Mouse (Mus musculus) ZHBTc4 (cell line): ENCODE measurements around the gene Spocd1.
A peak's percentile ranks its signal among the peaks of the same experiment; 100 is the strongest.

Experiments
- DNase-seq: peaks from one replicate; pipeline ENCODE4 v3.0.0-alpha.2; 2011; ENCODE audit warnings: low read depth, low spot score

Gene Spocd1

DNA sequence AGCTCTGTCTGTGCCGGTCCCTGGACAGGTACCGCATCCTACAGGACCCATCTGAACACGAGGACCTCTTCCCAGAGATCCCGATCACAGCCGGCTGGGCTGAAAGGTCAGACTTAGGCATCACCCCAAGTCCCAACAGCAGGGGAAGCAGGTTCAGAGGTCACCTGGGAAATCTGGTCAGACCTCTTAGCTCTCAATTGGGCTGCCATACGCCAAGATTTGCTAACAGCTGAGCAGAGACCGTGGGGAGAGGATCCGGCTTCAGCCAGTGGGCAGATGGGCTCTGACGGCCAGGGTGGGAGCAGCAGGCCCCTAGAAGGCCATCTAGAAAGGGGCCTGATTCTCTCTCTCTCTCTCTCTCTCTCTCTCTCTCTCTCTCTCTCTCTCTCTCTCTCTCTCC is 45.2 kb downstream of the Spocd1 start:
- no peak for DNase-seq

- peak; percentile 82 for DNase-seq
Observed at GRCm38 (mm10) chr4:129977256-129977655, 48.2 kb downstream of the Spocd1 start.

DNA sequence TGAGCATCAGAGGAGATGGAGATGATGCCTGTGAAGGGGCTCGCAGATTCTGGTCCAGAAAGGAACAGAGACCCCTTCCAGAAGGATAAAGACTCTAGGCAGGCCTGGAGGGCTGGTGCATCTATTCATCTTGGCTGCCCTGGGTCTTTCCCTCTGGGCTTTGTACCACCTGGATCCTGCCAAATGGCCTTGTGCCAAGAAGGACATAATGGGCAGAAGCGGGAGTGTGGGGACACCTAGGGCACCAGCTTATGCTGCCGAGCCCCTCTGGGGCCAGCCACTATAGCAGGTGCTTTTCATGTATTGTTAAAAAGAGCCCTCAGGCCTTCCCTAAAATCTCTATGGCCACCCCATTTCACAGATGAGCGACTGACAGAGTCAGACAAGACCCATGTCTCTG is 49.2 kb downstream of the Spocd1 start:
- DNase-seq = no peak

DNA sequence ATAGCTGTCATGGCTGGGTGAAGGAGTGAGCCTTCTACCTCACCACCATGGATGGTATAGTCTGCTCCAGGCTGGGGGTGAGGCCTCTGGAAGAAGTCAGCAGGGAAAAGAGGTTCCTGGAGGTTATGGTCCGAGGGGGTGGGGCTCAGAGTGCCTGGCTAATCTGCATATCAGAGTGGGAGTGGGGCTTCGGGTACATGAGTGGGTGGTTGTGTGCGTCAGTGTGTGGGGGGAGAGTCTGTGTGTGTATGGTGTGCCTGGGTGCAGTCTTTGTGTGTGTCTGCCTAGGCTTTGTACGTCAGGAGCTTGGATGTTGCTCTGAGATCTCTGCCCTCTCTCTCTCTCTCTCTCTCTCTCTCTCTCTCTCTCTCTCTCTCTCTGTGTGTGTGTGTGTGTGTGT is 49.9 kb downstream of the Spocd1 start:
- DNase-seq = no peak

- DNase-seq = no peak
Observed at GRCm38 (mm10) chr4:129981657-129982056, 52.6 kb downstream of the Spocd1 start.

- DNase-seq = no peak
Observed at GRCm38 (mm10) chr4:129983046-129983445, 54.0 kb downstream of the Spocd1 start.

GRCm38 (mm10) chr4:129983764-129984420 is 54.8 kb downstream of the Spocd1 start:
- peak; percentile 80 for DNase-seq

GRCm38 (mm10) chr4:129984421-129985061 is 55.5 kb downstream of the Spocd1 start, which contains the start of gene Adgrb2:
Gene Adgrb2, plus strand, starts transcription at chr4:129984870.
- peak; percentile 50 for DNase-seq

DNA sequence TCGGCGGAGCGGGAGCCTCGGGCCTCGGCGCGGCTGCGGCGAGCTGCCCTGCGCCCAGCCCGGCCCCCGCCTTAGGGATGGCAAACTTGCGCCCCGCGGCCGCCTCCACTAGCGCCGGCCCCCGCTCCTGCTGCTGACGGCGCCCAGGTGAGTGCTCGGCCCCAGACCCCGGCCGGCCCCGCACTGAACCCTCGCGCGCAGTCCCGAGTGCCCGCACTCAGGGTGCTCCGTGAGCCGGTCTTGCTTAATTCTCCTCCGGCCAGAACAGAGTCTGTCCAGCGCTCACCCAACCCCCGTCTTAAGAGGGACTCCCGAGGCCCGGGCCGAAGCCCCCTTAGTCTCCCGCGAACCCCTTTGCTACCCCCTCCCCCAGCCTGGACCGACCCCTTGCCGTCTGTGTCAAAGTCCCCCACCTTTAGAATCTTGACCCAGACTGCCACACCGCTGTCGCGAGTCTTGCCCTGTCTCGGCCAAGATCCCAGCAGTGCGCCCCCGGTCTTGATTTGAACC is 56.2 kb downstream of the Spocd1 start:
- DNase-seq = peak; percentile 52

DNA sequence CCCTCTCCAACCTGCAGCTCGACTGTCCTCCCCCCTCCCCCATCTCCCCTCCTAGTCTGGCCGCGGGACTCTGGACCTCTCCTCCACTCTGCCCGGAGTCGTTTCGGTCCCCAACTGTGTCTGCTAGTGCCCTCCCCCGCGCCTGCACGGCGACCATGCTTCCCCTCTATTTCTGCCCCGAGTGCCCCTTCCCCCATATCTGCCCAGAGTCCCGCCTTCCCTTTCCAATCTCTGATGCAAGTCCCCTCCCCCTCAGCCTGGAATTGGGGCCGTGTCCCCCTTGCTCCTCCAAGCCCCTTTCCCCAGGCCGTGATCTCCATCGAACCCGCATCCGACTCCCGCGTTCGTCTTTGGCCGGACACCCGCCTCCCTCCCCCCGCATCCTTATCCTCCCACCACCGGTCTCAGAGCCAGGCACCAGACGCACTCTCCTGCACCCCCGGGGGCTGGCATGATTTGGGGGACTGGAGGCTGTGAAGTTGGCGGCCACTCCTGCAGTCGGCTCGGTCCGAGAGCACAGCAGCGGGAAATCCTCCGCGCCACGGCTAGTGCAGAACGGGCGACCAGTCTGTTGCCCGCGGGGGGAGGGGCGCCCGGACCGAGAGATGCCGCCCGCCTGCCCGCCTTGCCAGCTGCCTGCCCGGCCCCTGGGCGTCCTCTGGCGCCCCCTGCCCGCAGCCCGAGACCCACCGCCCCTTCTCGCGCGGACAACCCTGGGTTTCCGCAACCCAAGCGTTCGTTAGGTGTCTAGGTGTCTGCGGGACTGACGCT is 56.8 kb downstream of the Spocd1 start:
- DNase-seq = peak; percentile 57

GRCm38 (mm10) chr4:129987825-129988504 is 58.9 kb downstream of the Spocd1 start:
- peak; percentile 78 for DNase-seq

DNA sequence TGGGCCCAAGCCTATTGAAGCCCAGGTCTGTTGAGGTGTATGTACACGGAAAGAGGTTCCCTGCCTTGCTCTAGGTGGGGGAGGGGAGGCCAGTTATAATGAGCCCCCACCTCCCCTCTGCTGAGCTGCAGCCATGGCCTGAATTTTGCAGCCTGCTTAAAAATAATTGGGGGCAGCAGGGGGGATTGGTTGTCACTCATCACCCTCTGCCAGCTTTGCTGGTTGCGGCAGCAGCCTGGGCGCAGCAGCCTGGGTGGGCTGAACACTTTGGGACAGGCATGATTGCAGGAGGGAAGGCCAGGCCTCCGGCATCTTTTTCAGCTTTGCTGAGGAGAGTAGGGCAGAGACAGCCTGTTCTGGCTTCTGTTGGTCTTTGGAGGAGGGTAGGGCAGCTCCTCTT is 60.9 kb downstream of the Spocd1 start:
- no peak for DNase-seq

- DNase-seq = no peak
Observed at GRCm38 (mm10) chr4:129992720-129993119, 63.7 kb downstream of the Spocd1 start.

- no peak for DNase-seq
Observed at GRCm38 (mm10) chr4:129993213-129993612, 64.2 kb downstream of the Spocd1 start.

DNA sequence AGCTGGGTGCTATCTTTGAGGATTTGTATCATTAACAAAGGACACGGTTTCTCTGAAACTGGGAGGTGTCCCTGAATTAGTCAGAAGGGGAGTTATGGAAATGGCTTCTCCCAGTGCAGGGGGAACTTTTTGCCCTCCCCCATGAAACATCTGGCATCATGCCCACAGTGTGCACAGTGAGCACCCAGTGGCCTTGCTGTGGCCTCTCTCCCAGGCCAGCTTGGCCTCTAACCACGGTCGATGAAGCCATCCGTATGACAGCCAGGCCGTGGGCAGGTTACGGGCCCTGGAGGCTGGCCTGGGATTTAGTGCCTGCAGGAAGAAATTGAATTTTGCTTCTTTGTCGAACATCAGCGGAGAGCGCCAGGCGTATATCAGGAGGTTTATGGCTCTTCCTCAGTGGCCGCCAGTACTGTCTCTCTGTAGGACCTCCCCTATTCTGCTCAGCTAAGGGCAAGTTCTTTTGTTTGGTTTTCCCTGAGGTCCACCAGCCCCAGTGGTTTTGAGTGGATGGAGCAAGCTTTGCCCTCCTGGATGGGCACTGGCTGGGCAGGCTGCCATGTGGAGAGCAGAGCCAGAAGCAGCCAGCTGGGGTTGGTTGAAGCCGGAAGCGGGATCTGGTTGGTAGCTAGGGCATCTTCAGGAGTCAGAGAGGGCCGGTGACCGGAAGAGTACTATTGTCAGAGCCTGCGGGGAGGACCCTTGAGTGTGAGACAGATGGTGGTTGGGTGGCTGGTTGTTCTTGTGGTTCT is 65.1 kb downstream of the Spocd1 start:
- DNase-seq = no peak

- DNase-seq = no peak
Observed at GRCm38 (mm10) chr4:129994728-129995127, 65.7 kb downstream of the Spocd1 start.

GRCm38 (mm10) chr4:129995255-129995654 is 66.2 kb downstream of the Spocd1 start:
- no peak for DNase-seq

GRCm38 (mm10) chr4:129996015-129996414 is 67.0 kb downstream of the Spocd1 start:
- no peak for DNase-seq

DNA sequence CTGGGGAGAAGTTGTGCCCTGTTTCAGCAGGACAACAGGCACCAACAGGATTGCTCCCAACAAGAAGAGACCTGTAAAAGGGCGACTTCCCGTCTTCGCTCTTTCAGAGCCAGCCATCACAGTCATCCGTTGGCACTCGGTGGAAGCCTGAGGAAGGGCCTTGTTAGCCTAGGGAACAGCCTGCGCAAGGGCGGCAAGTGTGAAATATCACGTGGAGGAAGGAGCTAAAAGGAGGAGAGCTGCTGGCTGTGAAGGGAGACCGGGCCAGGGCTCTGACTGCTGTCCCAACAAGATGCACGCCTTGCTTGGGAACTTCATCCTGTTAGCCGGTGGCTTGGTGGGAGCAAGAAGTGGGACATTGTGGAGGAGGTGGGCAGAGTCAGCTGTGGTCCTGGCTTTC is 69.1 kb downstream of the Spocd1 start:
- no peak for DNase-seq

DNA sequence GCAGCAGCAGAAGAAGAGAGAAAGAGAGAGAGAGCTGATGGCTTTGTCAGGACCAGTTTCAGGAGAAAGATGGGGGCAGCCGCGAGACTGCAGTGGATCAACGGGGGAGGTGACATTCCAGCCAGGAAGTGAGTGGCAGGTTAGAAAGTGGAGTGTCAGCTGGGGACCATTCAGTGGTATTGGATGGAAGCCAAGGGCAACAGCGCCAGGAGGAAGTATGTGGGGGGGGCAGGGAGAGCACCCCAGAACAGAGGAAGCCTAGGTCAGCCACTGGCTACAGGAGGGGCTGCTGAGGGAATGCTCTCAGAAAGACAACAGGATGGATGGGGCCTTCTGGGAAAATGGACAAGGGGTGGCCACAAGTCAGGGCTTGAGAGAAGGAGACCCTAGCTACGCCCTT is 72.7 kb downstream of the Spocd1 start:
- no peak for DNase-seq

GRCm38 (mm10) chr4:130002157-130002556 is 73.1 kb downstream of the Spocd1 start:
- DNase-seq = no peak
